Mouse (Mus musculus): ENCODE results near the gene Bri3bp. TPM values are rescaled to one million over a fixed set of nuclear protein-coding genes. Genes with fewer than 3 reads are reported as not detected.

Gene Bri3bp
- polyA plus RNA-seq, 1 experiment from 2014 or later = 59.6 TPM

DNA sequence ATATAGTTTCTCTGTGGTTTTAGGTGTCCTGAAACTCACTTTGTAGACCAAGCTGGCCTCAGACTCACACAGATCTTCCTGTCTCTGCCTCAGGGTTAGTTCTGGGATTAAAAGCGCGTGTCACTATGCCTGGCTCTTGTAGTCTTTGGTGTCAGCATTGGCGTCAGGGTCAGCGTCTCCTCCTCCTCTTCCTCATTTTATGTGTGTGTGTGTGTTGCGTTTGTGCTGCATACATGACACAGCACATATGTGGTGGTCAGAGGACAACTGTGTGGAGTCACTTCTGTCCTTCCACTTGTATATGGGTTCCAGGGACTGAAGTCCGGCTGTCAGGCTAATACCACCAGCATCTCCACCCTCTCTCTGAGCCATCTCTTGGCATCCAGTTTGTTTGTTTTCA, 60.1 kb downstream of the Bri3bp start:
- Histone ChIP-seq H3K9ac (no peak overlapping the region), H3K27me3 (replicated peaks) (no peaks in the 10 kb centered on the region), H3K4me1 (replicated peaks) (no peaks in the 10 kb centered on the region), H3K4me2 (replicated peaks) (no peak overlapping the region), H3K4me3 (replicated peaks) (no peak overlapping the region), H3K36me3 (peaks cover 20% of the 10 kb centered on the region), H3K27ac (no peak overlapping the region), H3K9me3 (no peaks in the 10 kb centered on the region)
- WGBS = 89% methylated on average over 6 of the region's 6 CpGs
- ATAC-seq = no peak

DNA sequence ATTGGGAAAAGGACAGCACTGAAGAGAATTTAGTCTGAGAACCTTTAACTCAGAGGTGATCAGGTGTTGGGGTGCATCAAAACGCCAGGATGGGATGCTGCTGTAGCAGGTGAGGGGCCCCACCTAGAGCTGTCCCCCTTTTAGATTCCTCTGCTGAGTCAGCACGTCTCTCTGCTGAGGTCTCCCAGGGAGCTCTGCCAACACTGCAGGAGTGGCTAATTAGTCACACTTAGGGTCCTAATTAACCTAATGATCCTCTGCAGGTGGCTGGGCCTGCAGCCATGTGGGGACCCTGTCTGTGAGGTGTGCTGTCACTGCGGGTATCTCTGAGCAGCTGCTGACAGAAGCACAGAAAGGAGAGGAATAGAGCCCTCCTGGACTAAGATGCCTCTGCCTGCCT, 60.8 kb downstream of the Bri3bp start:
- ATAC-seq = no peak
- Histone ChIP-seq H3K27ac (no peak overlapping the region), H3K9me3 (no peaks in the 10 kb centered on the region), H3K27me3 (replicated peaks) (no peaks in the 10 kb centered on the region), H3K36me3 (peaks cover 23% of the 10 kb centered on the region), H3K4me3 (replicated peaks) (no peak overlapping the region), H3K4me1 (replicated peaks) (no peaks in the 10 kb centered on the region), H3K4me2 (replicated peaks) (no peak overlapping the region), H3K9ac (no peak overlapping the region)
- WGBS = 55% methylated on average over 3 of the region's 3 CpGs

DNA sequence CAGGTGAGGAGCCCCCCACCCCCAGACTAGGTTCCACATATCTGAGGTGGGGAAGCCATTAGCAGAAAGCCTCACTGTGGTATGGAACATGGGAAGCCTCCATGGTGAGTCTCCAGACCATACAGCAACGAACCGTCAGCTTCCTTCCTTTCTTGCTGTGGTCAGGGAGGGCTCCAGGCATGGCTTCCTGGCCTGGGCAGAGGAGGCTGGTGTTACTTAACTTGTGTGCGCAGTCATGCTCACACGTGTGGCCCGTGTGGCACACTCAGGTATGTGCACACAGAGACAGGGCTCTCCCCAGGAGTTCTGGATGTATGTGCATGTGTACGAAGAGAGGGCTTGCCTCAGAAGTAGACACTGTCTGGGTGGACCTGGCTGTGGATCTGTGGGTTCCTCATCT, 62.3 kb downstream of the Bri3bp start:
- WGBS = 89% methylated on average over 6 of the region's 6 CpGs
- Histone ChIP-seq H3K9ac (no peak overlapping the region), H3K4me2 (replicated peaks) (no peak overlapping the region), H3K27ac (no peak overlapping the region), H3K9me3 (no peaks in the 10 kb centered on the region), H3K36me3 (peaks cover 28% of the 10 kb centered on the region), H3K4me3 (replicated peaks) (no peak overlapping the region), H3K27me3 (replicated peaks) (no peaks in the 10 kb centered on the region), H3K4me1 (replicated peaks) (no peaks in the 10 kb centered on the region)
- ATAC-seq = no peak

DNA sequence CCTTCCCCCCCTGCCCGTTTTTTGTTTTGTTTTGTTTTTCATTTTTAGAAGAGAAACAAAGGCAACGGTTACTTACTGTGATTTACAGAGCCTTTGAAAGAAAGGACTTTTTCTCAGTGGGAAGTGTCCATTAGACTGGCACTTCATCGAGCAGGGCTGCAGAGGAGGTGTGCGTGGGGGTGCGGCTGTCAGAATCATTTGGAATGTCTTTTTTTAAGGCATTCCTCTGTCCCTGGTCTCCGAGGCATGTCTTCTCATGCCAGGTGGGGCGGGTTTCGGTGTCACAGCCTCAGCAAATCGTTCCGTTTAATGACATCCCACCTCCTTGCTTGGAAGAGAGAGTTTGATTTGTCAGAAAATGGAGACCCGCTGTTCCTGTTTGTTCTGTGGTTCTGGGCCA, 63.3 kb downstream of the Bri3bp start:
- no peaks in the 10 kb centered on the region for H3K9me3 ChIP-seq
- H3K4me1 ChIP-seq (replicated peaks) = no peaks in the 10 kb centered on the region
- no peaks in the 10 kb centered on the region for H3K27me3 ChIP-seq (replicated peaks)
- WGBS = 78% methylated on average over 11 of the region's 11 CpGs
- no peak overlapping the region for H3K4me3 ChIP-seq (replicated peaks)
- H3K4me2 ChIP-seq (replicated peaks) = no peak overlapping the region
- no peak overlapping the region for H3K27ac ChIP-seq
- H3K36me3 ChIP-seq = peaks cover 34% of the 10 kb centered on the region
- no peak overlapping the region for H3K9ac ChIP-seq
- ATAC-seq = no peak

DNA sequence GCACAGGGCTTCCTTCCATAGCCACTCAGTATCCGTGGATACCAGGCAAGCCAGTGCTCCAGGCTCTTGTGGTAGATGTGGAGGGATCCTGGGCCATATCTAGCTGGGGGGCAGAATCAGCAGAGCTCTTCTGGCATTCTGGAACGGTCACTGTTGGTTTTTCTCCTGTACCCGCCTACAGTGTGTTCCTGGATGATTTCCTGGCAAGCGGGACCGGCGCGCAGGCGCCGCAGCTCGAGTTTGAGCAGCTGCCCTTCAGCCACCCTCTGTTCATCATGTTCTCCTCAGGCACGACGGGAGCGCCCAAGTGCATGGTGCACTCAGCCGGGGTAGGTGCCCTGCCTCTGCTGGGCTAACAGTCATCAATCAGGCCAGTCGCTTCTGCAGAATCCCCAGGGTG, 64.6 kb downstream of the Bri3bp start:
- Histone ChIP-seq H3K27me3 (replicated peaks) (no peaks in the 10 kb centered on the region), H3K4me3 (replicated peaks) (no peak overlapping the region), H3K27ac (no peak overlapping the region), H3K9ac (no peak overlapping the region), H3K4me1 (replicated peaks) (no peaks in the 10 kb centered on the region), H3K4me2 (replicated peaks) (no peak overlapping the region), H3K36me3 (peaks cover 37% of the 10 kb centered on the region), H3K9me3 (no peaks in the 10 kb centered on the region)
- ATAC-seq = no peak
- WGBS = 71% methylated on average over 15 of the region's 15 CpGs

DNA sequence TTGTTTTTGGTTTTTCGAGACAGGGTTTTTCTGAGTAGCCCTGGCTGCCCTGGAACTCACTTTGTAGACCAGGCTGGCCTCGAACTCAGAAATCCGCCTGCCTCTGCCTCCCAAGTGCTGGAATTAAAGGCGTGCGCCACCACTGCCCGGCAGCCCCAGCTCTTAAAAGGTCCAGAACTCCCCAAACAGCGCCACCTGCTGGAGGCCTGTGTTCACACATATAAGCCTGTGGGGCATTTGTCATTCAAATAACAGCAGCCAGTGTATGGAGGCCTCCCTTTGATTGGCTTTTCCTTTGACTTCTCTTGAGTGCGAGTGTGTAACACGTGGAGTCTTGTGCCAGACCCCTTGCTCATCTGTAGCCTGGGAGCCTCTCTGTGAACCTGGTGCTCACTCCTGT, 66.2 kb downstream of the Bri3bp start:
- Histone ChIP-seq H3K4me3 (replicated peaks) (no peak overlapping the region), H3K27ac (no peak overlapping the region), H3K9me3 (no peaks in the 10 kb centered on the region), H3K36me3 (peaks cover 47% of the 10 kb centered on the region), H3K9ac (no peak overlapping the region), H3K4me1 (replicated peaks) (no peaks in the 10 kb centered on the region), H3K4me2 (replicated peaks) (no peak overlapping the region), H3K27me3 (replicated peaks) (no peaks in the 10 kb centered on the region)
- ATAC-seq = no peak
- WGBS = 92% methylated on average over 9 of the region's 9 CpGs

DNA sequence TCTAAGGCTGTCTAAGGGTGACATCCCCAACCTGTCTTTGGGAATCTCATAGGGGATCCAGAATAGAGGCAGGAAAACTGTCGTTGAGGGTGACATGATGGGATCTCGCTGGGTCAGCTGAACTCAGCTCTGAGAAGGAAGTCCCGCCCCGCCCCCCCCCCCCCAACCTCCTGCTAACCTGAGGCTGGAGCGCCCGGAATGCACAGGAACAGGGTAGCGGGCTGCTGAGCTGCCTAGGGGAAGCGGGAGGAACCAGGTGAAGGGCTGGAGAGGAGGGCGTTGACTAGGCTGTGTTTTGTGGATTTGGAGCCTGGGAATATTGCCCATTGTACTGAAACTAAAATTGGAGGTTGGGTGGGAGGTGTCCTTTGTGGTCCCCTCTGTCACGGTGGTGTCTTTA, 66.6 kb downstream of the Bri3bp start:
- Histone ChIP-seq H3K4me3 (replicated peaks) (no peak overlapping the region), H3K4me1 (replicated peaks) (no peaks in the 10 kb centered on the region), H3K4me2 (replicated peaks) (no peak overlapping the region), H3K27me3 (replicated peaks) (no peaks in the 10 kb centered on the region), H3K9ac (no peak overlapping the region), H3K27ac (no peak overlapping the region), H3K36me3 (peaks cover 49% of the 10 kb centered on the region), H3K9me3 (no peaks in the 10 kb centered on the region)
- 90% methylated on average over 10 of the region's 10 CpGs for WGBS
- ATAC-seq = no peak

DNA sequence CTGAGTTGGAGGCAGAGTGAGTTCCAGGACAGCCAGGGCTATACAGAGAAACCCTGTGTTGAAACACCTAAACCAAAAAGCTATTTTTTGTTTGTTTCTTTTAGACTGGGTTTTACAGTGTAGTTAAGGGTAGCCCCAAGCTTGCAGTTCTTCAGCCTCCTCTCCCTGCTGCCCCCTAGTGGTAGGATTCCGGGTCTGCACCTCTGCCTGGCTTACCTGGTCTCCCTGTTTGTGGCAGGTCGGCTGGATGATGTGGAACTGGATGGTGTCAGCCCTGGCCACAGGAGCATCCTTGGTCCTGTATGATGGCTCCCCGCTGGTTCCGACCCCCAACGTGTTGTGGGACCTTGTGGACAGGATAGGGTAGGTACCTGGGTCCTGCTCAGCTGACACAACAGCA, 68.2 kb downstream of the Bri3bp start:
- H3K36me3 ChIP-seq = peaks cover 47% of the 10 kb centered on the region
- no peaks in the 10 kb centered on the region for H3K4me1 ChIP-seq (replicated peaks)
- 48% methylated on average over 5 of the region's 5 CpGs for WGBS
- ATAC-seq = peak; percentile 21; the same call in 1 of the 2 replicates
- H3K9ac ChIP-seq = no peak overlapping the region
- H3K9me3 ChIP-seq = no peaks in the 10 kb centered on the region
- no peak overlapping the region for H3K4me3 ChIP-seq (replicated peaks)
- H3K27me3 ChIP-seq (replicated peaks) = no peaks in the 10 kb centered on the region
- H3K27ac ChIP-seq = no peak overlapping the region
- H3K4me2 ChIP-seq (replicated peaks) = no peak overlapping the region

Other genes starting within 250 kb of the Bri3bp start
- gene Scarb1, start 100.5 kb upstream of the Bri3bp start, polyA plus RNA-seq (2015; fragmentation: Nextera tagmentation; extraction: Ambion mirVana) = 59.3 and 70.0 TPM in 2 replicates
- gene Gm10382, start 52.2 kb upstream of the Bri3bp start, polyA plus RNA-seq (2015; fragmentation: Nextera tagmentation; extraction: Ambion mirVana) = 0.23 and 0.40 TPM in 2 replicates
- 875 and 888 TPM in 2 replicates for gene Ubc, start 51.4 kb upstream of the Bri3bp start, polyA plus RNA-seq (2015; fragmentation: Nextera tagmentation; extraction: Ambion mirVana)
- gene Dhx37, start 7.4 kb upstream of the Bri3bp start, polyA plus RNA-seq (2015; fragmentation: Nextera tagmentation; extraction: Ambion mirVana) = 10.7 and 11.3 TPM in 2 replicates
- 73.0 and 77.0 TPM in 2 replicates for gene Aacs, start 34.2 kb downstream of the Bri3bp start, polyA plus RNA-seq (2015; fragmentation: Nextera tagmentation; extraction: Ambion mirVana)
- 0.25 and 0.28 TPM in 2 replicates for gene Tmem132b, start 90.2 kb downstream of the Bri3bp start, polyA plus RNA-seq (2015; fragmentation: Nextera tagmentation; extraction: Ambion mirVana)